ENCODE assay signal across 8 mouse cellular contexts in the genomic region with DNA sequence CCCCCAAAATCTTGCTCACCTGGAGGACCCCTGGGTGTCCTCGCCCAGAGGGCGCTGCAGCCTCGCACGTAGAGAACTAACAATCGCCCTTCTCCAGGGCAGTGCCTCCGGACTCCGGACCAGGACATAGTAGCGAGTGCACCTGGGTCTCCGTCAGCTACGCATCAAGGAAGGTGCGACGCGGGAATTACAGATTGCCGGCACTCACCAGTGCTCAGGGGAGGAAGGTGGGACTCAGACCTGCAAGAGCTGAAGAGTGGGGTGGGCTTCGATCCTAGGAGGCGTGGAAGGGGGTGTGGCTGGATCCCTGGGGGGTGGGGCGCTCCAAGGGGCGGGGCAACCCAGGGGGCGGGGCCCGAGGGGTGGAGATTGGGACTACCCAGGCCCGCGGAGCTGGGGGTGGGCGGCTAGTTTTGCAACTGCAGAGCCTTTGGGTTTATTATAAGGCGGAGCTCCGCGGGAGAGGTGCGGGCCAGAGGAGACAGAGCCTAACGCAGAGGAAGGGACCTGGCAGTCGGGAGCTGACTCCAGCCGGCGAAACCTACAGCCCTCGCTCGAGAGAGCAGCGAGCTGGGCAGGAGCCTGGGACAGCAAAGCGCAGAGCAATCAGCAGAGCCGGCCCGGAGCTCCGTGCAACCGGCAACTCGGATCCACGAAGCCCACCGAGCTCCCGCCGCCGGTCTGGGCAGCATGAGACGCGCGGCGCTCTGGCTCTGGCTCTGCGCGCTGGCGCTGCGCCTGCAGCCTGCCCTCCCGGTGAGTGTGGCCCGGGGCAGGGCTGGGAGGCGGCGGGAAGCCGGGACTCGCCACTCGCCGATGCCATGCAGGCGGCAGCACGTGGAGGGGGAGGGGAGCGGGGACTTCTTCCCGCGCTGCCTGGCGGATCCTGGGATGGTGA. TPM values are rescaled to one million over a fixed set of nuclear protein-coding genes. Genes with fewer than 3 reads are reported as not detected.
A peak's percentile ranks its signal among the peaks of the same experiment; 100 is the strongest.
DNase-seq lines count a peak whose midpoint lies in the region; ATAC-seq and TF ChIP-seq lines count a peak whose summit lies in the region.

A gene (plus strand): TSS at position 378 of the 898 bp plus-strand sequence.

- peak within 1 kb of the TSS; percentile 85 for H3K9ac ChIP-seq in heart, embryonic 11.5 days (ENCODE audit: low read depth, low read length)
- peak within 1 kb of the TSS; percentile 82 for H3K9ac ChIP-seq in kidney, embryonic 15.5 days
- H3K9ac ChIP-seq in liver, postnatal 0 days (replicated peaks) = peak within 1 kb of the TSS; percentile 79
- peak within 1 kb of the TSS; percentile 68 for H3K9ac ChIP-seq in neural tube, embryonic 15.5 days (replicated peaks)

- peaks cover 5% of the 10 kb centered on the region; the same call in 1 of the 2 replicates for H3K4me1 ChIP-seq in embryonic fibroblast, embryonic 13.5 days (ENCODE audit: control insufficient read depth, insufficient read depth, low read length)
- H3K4me1 ChIP-seq in heart, embryonic 11.5 days (ENCODE audit: control insufficient read depth, insufficient read depth, low read length) = no peaks in the 10 kb centered on the region
- peaks cover 19% of the 10 kb centered on the region for H3K4me1 ChIP-seq in kidney, embryonic 15.5 days
- peaks cover 18% of the 10 kb centered on the region for H3K4me1 ChIP-seq in liver, postnatal 0 days (ENCODE audit: insufficient read depth)
- H3K4me1 ChIP-seq in neural tube, embryonic 15.5 days = peaks cover 24% of the 10 kb centered on the region

- H3K4me2 ChIP-seq in heart, embryonic 11.5 days = peak within 1 kb of the TSS; percentile 99
- H3K4me2 ChIP-seq in kidney, embryonic 15.5 days = peak within 1 kb of the TSS; percentile 97
- H3K4me2 ChIP-seq in liver, postnatal 0 days (ENCODE audit: low read depth, low read length) = peak within 1 kb of the TSS; percentile 95
- H3K4me2 ChIP-seq in neural tube, embryonic 15.5 days = peak within 1 kb of the TSS; percentile 100

- 0 out of 2 replicates have a peak, but pooled peaks cover 2% of the 10 kb centered on the region for H3K27me3 ChIP-seq in heart, embryonic 11.5 days (ENCODE audit: control insufficient read depth, insufficient read depth, low read length)
- H3K27me3 ChIP-seq in kidney, embryonic 15.5 days = 0 out of 2 replicates have a peak, but pooled peaks cover 2% of the 10 kb centered on the region
- peaks cover 18% of the 10 kb centered on the region for H3K27me3 ChIP-seq in liver, postnatal 0 days (ENCODE audit: insufficient read depth, low read length)
- H3K27me3 ChIP-seq in neural tube, embryonic 15.5 days (replicated peaks) = no peaks in the 10 kb centered on the region

- H3K27ac ChIP-seq in embryonic fibroblast, embryonic 13.5 days (ENCODE audit: insufficient read depth, low read length) = peak within 1 kb of the TSS; percentile 29
- peak within 1 kb of the TSS; percentile 64 for H3K27ac ChIP-seq in heart, embryonic 11.5 days (ENCODE audit: low read depth, low read length)
- peak within 1 kb of the TSS; percentile 89 for H3K27ac ChIP-seq in kidney, embryonic 15.5 days
- H3K27ac ChIP-seq in liver, postnatal 0 days (ENCODE audit: low read depth) = peak within 1 kb of the TSS; percentile 80
- peak within 1 kb of the TSS; percentile 77 for H3K27ac ChIP-seq in neural tube, embryonic 15.5 days (replicated peaks)

- H3K9me3 ChIP-seq in heart, embryonic 11.5 days (replicated peaks; ENCODE audit: control insufficient read depth, low read length) = no peaks in the 10 kb centered on the region
- no peaks in the 10 kb centered on the region; the same call in 1 of the 2 replicates for H3K9me3 ChIP-seq in kidney, embryonic 15.5 days (replicated peaks)
- no peaks in the 10 kb centered on the region for H3K9me3 ChIP-seq in liver, postnatal 0 days (ENCODE audit: low read length)
- no peaks in the 10 kb centered on the region for H3K9me3 ChIP-seq in neural tube, embryonic 15.5 days (replicated peaks)

- TF ChIP-seq POLR2A in embryonic fibroblast, embryonic 13.5 days (IDR thresholded peaks at IDR 0.05; ENCODE audit: low read depth, low read length) = peak; percentile 95

- WGBS in heart, embryonic 11.5 days (ENCODE audit: insufficient replicate concordance) = under 1% methylated on average over 65 of the region's 67 CpGs
- under 1% methylated on average over 66 of the region's 67 CpGs for WGBS in kidney, embryonic 15.5 days
- under 1% methylated on average over 61 of the region's 67 CpGs for WGBS in liver, postnatal 0 days (ENCODE audit: insufficient replicate concordance)
- under 1% methylated on average over 64 of the region's 67 CpGs for WGBS in neural tube, embryonic 15.5 days

- H3K4me3 ChIP-seq in embryonic fibroblast, embryonic 13.5 days (ENCODE audit: insufficient read depth, low read length) = peak within 1 kb of the TSS; percentile 66
- H3K4me3 ChIP-seq in heart, embryonic 11.5 days (ENCODE audit: low read depth, low read length) = peak within 1 kb of the TSS; percentile 78
- peak within 1 kb of the TSS; percentile 84 for H3K4me3 ChIP-seq in kidney, embryonic 15.5 days (replicated peaks)
- H3K4me3 ChIP-seq in liver, postnatal 0 days (ENCODE audit: low read depth, low read length) = peak within 1 kb of the TSS; percentile 75
- H3K4me3 ChIP-seq in neural tube, embryonic 15.5 days (replicated peaks) = peak within 1 kb of the TSS; percentile 66

- ATAC-seq in CD4-positive, CD25-positive, alpha-beta regulatory T cell, adult 4 months = peak; percentile 24
- peak; percentile 83 for ATAC-seq in heart, embryonic 11.5 days (replicated peaks; ENCODE audit: insufficient number of reproducible peaks, low FRiP score, low TSS enrichment)
- peak; percentile 90 for ATAC-seq in kidney, embryonic 15.5 days (replicated peaks; ENCODE audit: low FRiP score)
- ATAC-seq in liver, postnatal 0 days = peak; percentile 86
- peak; percentile 85 for ATAC-seq in neural tube, embryonic 15.5 days (ENCODE audit: low FRiP score)

- H3K36me3 ChIP-seq in heart, embryonic 11.5 days (ENCODE audit: control insufficient read depth, insufficient read depth, low read length) = no peaks in the 10 kb centered on the region
- H3K36me3 ChIP-seq in kidney, embryonic 15.5 days = no peaks in the 10 kb centered on the region
- H3K36me3 ChIP-seq in liver, postnatal 0 days (replicated peaks; ENCODE audit: insufficient read depth, low read length) = no peaks in the 10 kb centered on the region
- no peaks in the 10 kb centered on the region for H3K36me3 ChIP-seq in neural tube, embryonic 15.5 days

- TF ChIP-seq EP300 in liver, postnatal 0 days (IDR thresholded peaks at IDR 0.05; ENCODE audit: low read depth) = no peak

- DNase-seq in brain, adult 2 months (ENCODE audit: low read depth, low spot score) = peak; percentile 64
- peak; percentile 88 for DNase-seq in liver, postnatal 0 days
- peak; percentile 34 to 56 for DNase-seq in thymus, postnatal 10 days (ENCODE audit: low spot score in 2 of 2)

- peak; percentile 32; the same call in 1 of the 2 replicates for TF ChIP-seq CTCF in embryonic fibroblast, embryonic 13.5 days (IDR thresholded peaks at IDR 0.05; ENCODE audit: borderline replicate concordance, insufficient read depth, low read length)
- peak; percentile 59 for TF ChIP-seq CTCF in liver, postnatal 0 days (IDR thresholded peaks at IDR 0.05; ENCODE audit: low read depth)

RNA-seq across cellular contexts. Expression of the gene that starts here (rescaled TPM):
- polyA plus RNA-seq in CD4-positive, CD25-positive, alpha-beta regulatory T cell, adult 4 months (2017; shearing (Covaris generic)) = under 1 TPM; 0.42 to 0.46 TPM
- polyA plus RNA-seq in embryonic fibroblast, embryonic 13.5 days (2011; ENCODE audit: insufficient read length, low read depth, missing spikeins) = 136 and 140 TPM in 2 replicates
- polyA plus RNA-seq in heart, embryonic 11.5 days (2014; fragmentation: Nextera tagmentation; extraction: Ambion mirVana) = 28.5 and 37.3 TPM in 2 replicates
- 63.7 and 66.7 TPM in 2 replicates for polyA plus RNA-seq in kidney, embryonic 15.5 days (2015; fragmentation: Nextera tagmentation; extraction: Ambion mirVana)
- polyA plus RNA-seq in liver, postnatal 0 days (2015; fragmentation: Nextera tagmentation; extraction: Ambion mirVana) = 101 and 116 TPM in 2 replicates
- polyA plus RNA-seq in neural tube, embryonic 15.5 days (2015; fragmentation: Nextera tagmentation; extraction: Ambion mirVana) = 15.0 and 26.1 TPM in 2 replicates

Comparison
In these comparisons a context has a peak if more than half of its experiments do, and no peak if none do; other contexts are left out.
1. Peak in every context shown above with its lines: DNase-seq, ATAC-seq, H3K4me3 ChIP-seq and H3K27ac ChIP-seq.
2. RNA of the gene that starts here (polyA plus RNA-seq): 136 to 140 TPM in embryonic fibroblast, embryonic 13.5 days, 101 to 116 TPM in liver, postnatal 0 days, 63.7 to 66.7 TPM in kidney, embryonic 15.5 days, 28.5 to 37.3 TPM in heart, embryonic 11.5 days and 15.0 to 26.1 TPM in neural tube, embryonic 15.5 days; 0.42 to 0.46 TPM in CD4-positive, CD25-positive, alpha-beta regulatory T cell, adult 4 months; every median in the first group is over 10 times any median in the second.
3. Peak in ATAC-seq in CD4-positive, CD25-positive, alpha-beta regulatory T cell, adult 4 months; RNA of the gene not detected or under 1 TPM.
4. ATAC-seq: peak in every context shown above with its lines; median percentile 90 in kidney, embryonic 15.5 days; 86 in liver, postnatal 0 days; 85 in neural tube, embryonic 15.5 days; 83 in heart, embryonic 11.5 days; 24 in CD4-positive, CD25-positive, alpha-beta regulatory T cell, adult 4 months.
5. H3K27ac ChIP-seq: peak in every context shown above with its lines; median percentile 89 in kidney, embryonic 15.5 days; 80 in liver, postnatal 0 days; 77 in neural tube, embryonic 15.5 days; 64 in heart, embryonic 11.5 days; 29 in embryonic fibroblast, embryonic 13.5 days.